Mouse (Mus musculus) E14TG2a.4 (cell line): ENCODE results near the gene Got2.
"Not testable (repeated sequence)": the region's sequence is repeated elsewhere in the genome, so short reads cannot be mapped to it uniquely, and the experiment has no call there.

ENCODE experiments used
- H3K27me3 ChIP-seq: 2 replicates; pipeline ENCODE4 v1.6.1; 2014; ENCODE audit warnings: low read length, control low read depth; ENCODE audit not compliant: insufficient read depth
- H3K36me3 ChIP-seq: 2 replicates; pipeline ENCODE4 v1.6.1; 2014; ENCODE audit warnings: low read length, control low read depth; ENCODE audit not compliant: insufficient read depth
- H3K4me1 ChIP-seq: replicated peaks from 2 replicates; pipeline ENCODE4 v1.6.1; 2014; ENCODE audit warnings: low read depth, low read length, control low read depth
- H3K4me3 ChIP-seq: replicated peaks from 2 replicates; pipeline ENCODE4 v1.5.1; 2014; ENCODE audit warnings: mild to moderate bottlenecking, low read length
- H3K9me3 ChIP-seq: 2 replicates; pipeline ENCODE4 v1.6.1; 2014; ENCODE audit warnings: low read length, control low read depth
- CTCF ChIP-seq: conservative IDR thresholded peaks from 2 replicates; pipeline ENCODE4 v1.5.1; 2014; ENCODE audit warnings: low read length
- NANOG ChIP-seq: IDR thresholded peaks from 2 replicates; pipeline ENCODE4 v1.6.1; 2014; ENCODE audit warnings: borderline replicate concordance, low read length, mixed read lengths
- POU5F1 ChIP-seq: IDR thresholded peaks from 2 replicates; pipeline ENCODE4 v1.6.1; 2014; ENCODE audit warnings: low read length, borderline replicate concordance

The Got2 gene

GRCm38 (mm10) chr8:95881576-95881975 is 6.8 kb downstream of the Got2 start:
- TF ChIP-seq NANOG: no peak
- TF ChIP-seq CTCF: no peak
- no peak for TF ChIP-seq POU5F1
- Histone ChIP-seq H3K9me3 (no peaks in the 10 kb centered on the region), H3K4me3 (no peak overlapping the region), H3K4me1 (peaks cover 61% of the 10 kb centered on the region), H3K36me3 (peaks cover 48% of the 10 kb centered on the region), H3K27me3 (no peaks in the 10 kb centered on the region)

GRCm38 (mm10) chr8:95879823-95880222 is 8.5 kb downstream of the Got2 start:
- Histone ChIP-seq H3K4me1 (peaks cover 48% of the 10 kb centered on the region), H3K9me3 (peaks cover 3% of the 10 kb centered on the region; the same call in 1 of the 2 replicates)
- no peak for TF ChIP-seq POU5F1
- TF ChIP-seq NANOG: no peak
- no peak for TF ChIP-seq CTCF

GRCm38 (mm10) chr8:95878176-95878962 is 10.0 kb downstream of the Got2 start:
- peaks cover 3% of the 10 kb centered on the region; the same call in 1 of the 2 replicates for H3K9me3 ChIP-seq
- H3K27me3 ChIP-seq: no peaks in the 10 kb centered on the region
- TF ChIP-seq NANOG: peak; percentile 25; the same call in 1 of the 2 replicates
- no peak for TF ChIP-seq CTCF
- H3K4me1 ChIP-seq: peaks cover 41% of the 10 kb centered on the region
- H3K36me3 ChIP-seq: peaks cover 74% of the 10 kb centered on the region
- H3K4me3 ChIP-seq: peak overlapping the region; percentile 53

More at GRCm38 (mm10) chr8:95879823-95880222, 8.5 kb downstream of the Got2 start:
- Histone ChIP-seq H3K4me3 (no peak overlapping the region), H3K36me3 (peaks cover 65% of the 10 kb centered on the region), H3K27me3 (no peaks in the 10 kb centered on the region)

GRCm38 (mm10) chr8:95875270-95875669 is 13.1 kb downstream of the Got2 start:
- H3K4me1 ChIP-seq: peaks cover 30% of the 10 kb centered on the region
- TF ChIP-seq POU5F1 (no peak), NANOG (no peak), CTCF (no peak)
- no peaks in the 10 kb centered on the region for H3K27me3 ChIP-seq
- H3K4me3 ChIP-seq: no peak overlapping the region
- H3K9me3 ChIP-seq: peaks cover 3% of the 10 kb centered on the region; the same call in 1 of the 2 replicates
- peaks cover 85% of the 10 kb centered on the region for H3K36me3 ChIP-seq

- no peak overlapping the region for H3K4me3 ChIP-seq
- no peaks in the 10 kb centered on the region for H3K27me3 ChIP-seq
- no peak for TF ChIP-seq NANOG
- TF ChIP-seq CTCF: no peak
- TF ChIP-seq POU5F1: no peak
- H3K36me3 ChIP-seq: peaks cover 100% of the 10 kb centered on the region
- peaks cover 3% of the 10 kb centered on the region; the same call in 1 of the 2 replicates for H3K9me3 ChIP-seq
- 0 out of 2 replicates have a peak, but pooled peaks cover 3% of the 10 kb centered on the region for H3K4me1 ChIP-seq
Measured at GRCm38 (mm10) chr8:95871690-95872089, 16.7 kb downstream of the Got2 start.

- H3K4me3 ChIP-seq, H3K9me3 ChIP-seq, H3K4me1 ChIP-seq, H3K27me3 ChIP-seq: not testable (repeated sequence)
- peaks cover 63% of the 10 kb centered on the region for H3K36me3 ChIP-seq
Measured at GRCm38 (mm10) chr8:95864851-95865250, 23.5 kb downstream of the Got2 start.

GRCm38 (mm10) chr8:95863761-95864440 is 24.4 kb downstream of the Got2 start:
- not testable (repeated sequence) for H3K4me3 ChIP-seq, H3K4me1 ChIP-seq

GRCm38 (mm10) chr8:95854174-95854573 is 34.2 kb downstream of the Got2 start:
- Histone ChIP-seq H3K4me1 (peaks cover 24% of the 10 kb centered on the region), H3K9me3 (no peaks in the 10 kb centered on the region), H3K4me3 (no peak overlapping the region), H3K36me3 (peaks cover 11% of the 10 kb centered on the region), H3K27me3 (no peaks in the 10 kb centered on the region)
- no peak for TF ChIP-seq POU5F1
- no peak for TF ChIP-seq CTCF
- TF ChIP-seq NANOG: no peak

More at GRCm38 (mm10) chr8:95863761-95864440, 24.4 kb downstream of the Got2 start:
- not testable (repeated sequence) for H3K9me3 ChIP-seq, H3K27me3 ChIP-seq
- H3K36me3 ChIP-seq: peaks cover 53% of the 10 kb centered on the region
